Mouse (Mus musculus) kidney, postnatal 0 days (tissue): ENCODE measurements at regions not wholly inside any gene's neighbourhood (a gene's known extent, or its start where the extent isn't known, plus 50 kb on each side); places are given as distances from the start of the nearest gene placed in this dataset.

Experiments
- ATAC-seq: fragments of 200-750 bp; cut with Nextera tagmentation; replicated peaks from 2 replicates; pipeline ENCODE4 v1.8.0; 2017; ENCODE audit warnings: low read depth, moderate number of reproducible peaks, moderate TSS enrichment, moderate library complexity; ENCODE audit not compliant: low FRiP score
- DNase-seq: peaks from one replicate; pipeline ENCODE4 v3.0.0-alpha.2; 2016; ENCODE audit warnings: low spot score
- H3K27ac ChIP-seq: fragments of 300-500 bp; sonication (generic); 2 replicates; pipeline ENCODE4 v1.5.1; 2014; ENCODE audit warnings: mild to moderate bottlenecking
- H3K27me3 ChIP-seq: fragments of 300-500 bp; sonication (generic); 2 replicates; pipeline ENCODE4 v1.6.1; 2014; ENCODE audit warnings: low read length, mixed read lengths; ENCODE audit not compliant: insufficient read depth
- H3K36me3 ChIP-seq: fragments of 300-500 bp; sonication (generic); 2 replicates; pipeline ENCODE4 v1.6.1; 2014; ENCODE audit warnings: low read length, mixed read lengths; ENCODE audit not compliant: insufficient read depth
- H3K4me1 ChIP-seq: fragments of 300-500 bp; sonication (generic); replicated peaks from 2 replicates; pipeline ENCODE4 v1.6.1; 2014; ENCODE audit warnings: antibody characterized with exemption, low read length, mixed read lengths; ENCODE audit not compliant: insufficient read depth
- H3K4me2 ChIP-seq: fragments of 300-500 bp; sonication (generic); 2 replicates; pipeline ENCODE4 v1.6.1; 2014; ENCODE audit warnings: mild to moderate bottlenecking, low read length, moderate library complexity, mixed read lengths
- H3K4me3 ChIP-seq: fragments of 300-500 bp; sonication (generic); replicated peaks from 2 replicates; pipeline ENCODE4 v1.5.1; 2014; ENCODE audit warnings: low read depth, low read length
- H3K9ac ChIP-seq: fragments of 300-500 bp; sonication (generic); 2 replicates; pipeline ENCODE4 v1.6.1; 2014; ENCODE audit warnings: low read depth, low read length
- H3K9me3 ChIP-seq: fragments of 300-500 bp; sonication (generic); replicated peaks from 2 replicates; pipeline ENCODE4 v1.6.1; 2016; ENCODE audit warnings: low read length, inconsistent platforms, mixed read lengths
- CTCF ChIP-seq: IDR thresholded peaks from 2 replicates; pipeline ENCODE4 v1.5.1; 2016; ENCODE audit warnings: antibody characterized with exemption, low read depth, mild to moderate bottlenecking, moderate library complexity
- WGBS: fragments of 180-500 bp; shearing (Covaris S2); extraction: QIAGEN DNeasy Blood & Tissue Kit; methylation state at CpG from one replicate; pipeline ENCODE4 v1.1.7; 2014; 5-methylcytosine and 5-hydroxymethylcytosine counted together

- WGBS, result 50% methylated on average over 6 of the region's 6 CpGs
- no peaks in the 10 kb centered on the region for H3K36me3 ChIP-seq
- H3K4me2 ChIP-seq, result no peak overlapping the region
- ATAC-seq (no peak), DNase-seq (no peak)
- no peak overlapping the region for H3K9ac ChIP-seq
- H3K4me1 ChIP-seq, result peaks cover 10% of the 10 kb centered on the region; the same call in 1 of the 2 replicates
- no peaks in the 10 kb centered on the region for H3K27me3 ChIP-seq
- TF ChIP-seq CTCF, result no peak
- H3K27ac ChIP-seq, result peak overlapping the region; percentile 66
- H3K9me3 ChIP-seq, result no peaks in the 10 kb centered on the region
- no peak overlapping the region for H3K4me3 ChIP-seq
Measured at GRCm38 (mm10) chr12:52398511-52398975, 105.2 kb upstream of the Arhgap5 start.

GRCm38 (mm10) chr12:52400099-52400498, 103.7 kb upstream of the Arhgap5 start:
- TF ChIP-seq CTCF, result no peak
- no peak overlapping the region for H3K4me2 ChIP-seq
- H3K36me3 ChIP-seq, result no peaks in the 10 kb centered on the region
- peaks cover 10% of the 10 kb centered on the region; the same call in 1 of the 2 replicates for H3K4me1 ChIP-seq
- no peak overlapping the region for H3K9ac ChIP-seq
- H3K27ac ChIP-seq, result no peak overlapping the region
- DNase-seq (no peak), ATAC-seq (no peak)
- H3K27me3 ChIP-seq, result no peaks in the 10 kb centered on the region
- WGBS, result 76% methylated on average over 3 of the region's 3 CpGs
- no peaks in the 10 kb centered on the region for H3K9me3 ChIP-seq
- no peak overlapping the region for H3K4me3 ChIP-seq

- Histone ChIP-seq H3K9ac (no peak overlapping the region), H3K27ac (no peak overlapping the region), H3K9me3 (no peaks in the 10 kb centered on the region), H3K27me3 (no peaks in the 10 kb centered on the region), H3K36me3 (no peaks in the 10 kb centered on the region), H3K4me1 (0 out of 2 replicates have a peak, but pooled peaks cover 1% of the 10 kb centered on the region), H3K4me2 (no peak overlapping the region), H3K4me3 (no peak overlapping the region)
- DNase-seq (no peak), ATAC-seq (no peak)
- no peak for TF ChIP-seq CTCF
- 92% methylated on average over 4 of the region's 4 CpGs for WGBS
Measured at GRCm38 (mm10) chr12:52402711-52403110, 101.1 kb upstream of the Arhgap5 start.

GRCm38 (mm10) chr12:52406386-52406785, 97.4 kb upstream of the Arhgap5 start:
- WGBS, result 74% methylated on average over 6 of the region's 6 CpGs
- TF ChIP-seq CTCF, result no peak

GRCm38 (mm10) chr12:52408307-52408895, 95.4 kb upstream of the Arhgap5 start:
- H3K9me3 ChIP-seq, result no peaks in the 10 kb centered on the region
- no peak for ATAC-seq
- H3K9ac ChIP-seq, result no peak overlapping the region
- no peak overlapping the region for H3K27ac ChIP-seq
- H3K27me3 ChIP-seq, result no peaks in the 10 kb centered on the region
- H3K4me1 ChIP-seq, result no peaks in the 10 kb centered on the region
- H3K4me3 ChIP-seq, result no peak overlapping the region
- WGBS, result 87% methylated on average over 8 of the region's 8 CpGs
- DNase-seq, result no peak
- no peaks in the 10 kb centered on the region for H3K36me3 ChIP-seq
- TF ChIP-seq CTCF, result peak; percentile 23; the same call in 1 of the 2 replicates
- no peak overlapping the region for H3K4me2 ChIP-seq

More at GRCm38 (mm10) chr12:52406386-52406785, 97.4 kb upstream of the Arhgap5 start:
- no peaks in the 10 kb centered on the region for H3K4me1 ChIP-seq
- no peaks in the 10 kb centered on the region for H3K9me3 ChIP-seq
- H3K27ac ChIP-seq, result no peak overlapping the region
- H3K27me3 ChIP-seq, result no peaks in the 10 kb centered on the region
- H3K4me3 ChIP-seq, result no peak overlapping the region
- no peak overlapping the region for H3K4me2 ChIP-seq
- no peaks in the 10 kb centered on the region for H3K36me3 ChIP-seq
- DNase-seq, result no peak
- no peak for ATAC-seq
- H3K9ac ChIP-seq, result no peak overlapping the region

- no peaks in the 10 kb centered on the region for H3K36me3 ChIP-seq
- no peak for DNase-seq
Measured at GRCm38 (mm10) chr12:52409221-52409620, 94.6 kb upstream of the Arhgap5 start.

More at GRCm38 (mm10) chr12:52409221-52409620, 94.6 kb upstream of the Arhgap5 start:
- Histone ChIP-seq H3K9ac (no peak overlapping the region), H3K4me2 (no peak overlapping the region), H3K27me3 (no peaks in the 10 kb centered on the region), H3K4me3 (no peak overlapping the region), H3K9me3 (no peaks in the 10 kb centered on the region), H3K4me1 (no peaks in the 10 kb centered on the region), H3K27ac (no peak overlapping the region)
- no peak for TF ChIP-seq CTCF
- 71% methylated on average over 3 of the region's 3 CpGs for WGBS
- no peak for ATAC-seq
